Mouse (Mus musculus) lung, postnatal 4 days (tissue): ENCODE data around the gene Lpar3.
"Not testable (repeated sequence)": the region's sequence is repeated elsewhere in the genome, so short reads cannot be mapped to it uniquely, and the experiment has no call there.

Experiments
- DNase-seq, 2 experiments: peaks; one replicate each; pipeline ENCODE4 v3.0.0; 2021

Lpar3 gene

GRCm38 (mm10) chr3:146220776-146221486 lies at the start of gene Lpar3:
Gene Lpar3, plus strand, starts transcription at chr3:146220963.
- DNase-seq = peak; percentile 87 to 90

GRCm38 (mm10) chr3:146173030-146173429 lies 47.7 kb upstream of the Lpar3 start:
- no peak for DNase-seq

- DNase-seq = no peak
Observed at GRCm38 (mm10) chr3:146174215-146174614, 46.5 kb upstream of the Lpar3 start.

GRCm38 (mm10) chr3:146177295-146177694 lies 43.5 kb upstream of the Lpar3 start:
- no peak for DNase-seq

GRCm38 (mm10) chr3:146177748-146178582 lies 42.8 kb upstream of the Lpar3 start:
- DNase-seq = peak; percentile 79 to 85

GRCm38 (mm10) chr3:146180341-146180740 lies 40.4 kb upstream of the Lpar3 start:
- no peak for DNase-seq

GRCm38 (mm10) chr3:146180986-146181385 lies 39.8 kb upstream of the Lpar3 start:
- DNase-seq = peak; percentile 61 to 68

GRCm38 (mm10) chr3:146184992-146185657 lies 35.6 kb upstream of the Lpar3 start:
- peak; percentile 33 to 72 for DNase-seq

GRCm38 (mm10) chr3:146186033-146186432 lies 34.7 kb upstream of the Lpar3 start:
- no peak for DNase-seq

- no peak for DNase-seq
Observed at GRCm38 (mm10) chr3:146189933-146190332, 30.8 kb upstream of the Lpar3 start.

- no peak for DNase-seq
Observed at GRCm38 (mm10) chr3:146192507-146192906, 28.3 kb upstream of the Lpar3 start.

- DNase-seq = no peak
Observed at GRCm38 (mm10) chr3:146195153-146195552, 25.6 kb upstream of the Lpar3 start.

- DNase-seq = no peak
Observed at GRCm38 (mm10) chr3:146196301-146196700, 24.5 kb upstream of the Lpar3 start.

- no peak for DNase-seq
Observed at GRCm38 (mm10) chr3:146196780-146197743, 23.7 kb upstream of the Lpar3 start.

GRCm38 (mm10) chr3:146197785-146198184 lies 23.0 kb upstream of the Lpar3 start:
- DNase-seq = no peak

GRCm38 (mm10) chr3:146198803-146199481 lies 21.8 kb upstream of the Lpar3 start:
- DNase-seq = no peak

- no peak for DNase-seq
Observed at GRCm38 (mm10) chr3:146199486-146199885, 21.3 kb upstream of the Lpar3 start.

GRCm38 (mm10) chr3:146204375-146204774 lies 16.4 kb upstream of the Lpar3 start:
- no peak for DNase-seq

- DNase-seq = no peak
Observed at GRCm38 (mm10) chr3:146205305-146205704, 15.5 kb upstream of the Lpar3 start.

GRCm38 (mm10) chr3:146206635-146207034 lies 14.1 kb upstream of the Lpar3 start:
- DNase-seq = no peak

GRCm38 (mm10) chr3:146207440-146207839 lies 13.3 kb upstream of the Lpar3 start:
- DNase-seq = no peak

- DNase-seq = not testable (repeated sequence)
Observed at GRCm38 (mm10) chr3:146209759-146210158, 11.0 kb upstream of the Lpar3 start.
